Mouse (Mus musculus) spleen, postnatal 14 days (tissue): ENCODE measurements around the gene Csdc2.
"Not testable (repeated sequence)": the region's sequence is repeated elsewhere in the genome, so short reads cannot be mapped to it uniquely, and the experiment has no call there.

Experiments used
- DNase-seq, 2 experiments: peaks; one replicate each; pipeline ENCODE4 v3.0.0; 2021 to 2022; ENCODE audit warnings: low spot score in 2 of 2

Csdc2 gene

GRCm38 (mm10) chr15:81954716-81955115 is 18.2 kb downstream of the Csdc2 start:
- DNase-seq, result no peak

GRCm38 (mm10) chr15:81955414-81955813 is 18.9 kb downstream of the Csdc2 start:
- DNase-seq, result no peak

- DNase-seq, result peak in 1 of 2 experiments; percentile 53
These were observed 19.9 kb downstream of the Csdc2 start for GRCm38 (mm10) chr15:81956457-81956856.

GRCm38 (mm10) chr15:81957598-81957997 is 21.0 kb downstream of the Csdc2 start:
- DNase-seq, result no peak

GRCm38 (mm10) chr15:81958906-81959305 is 22.3 kb downstream of the Csdc2 start:
- no peak for DNase-seq

GRCm38 (mm10) chr15:81960171-81961077 is 23.9 kb downstream of the Csdc2 start, which contains the start of gene Pmm1:
Gene Pmm1 (minus strand): TSS chr15:81960930.
- peak; percentile 99 for DNase-seq

- no peak for DNase-seq
These were observed 24.5 kb downstream of the Csdc2 start for GRCm38 (mm10) chr15:81961078-81961451.

- DNase-seq, result no peak
These were observed 27.7 kb downstream of the Csdc2 start for GRCm38 (mm10) chr15:81964262-81964661.

- no peak for DNase-seq
These were observed 28.5 kb downstream of the Csdc2 start for GRCm38 (mm10) chr15:81964980-81965545.

GRCm38 (mm10) chr15:81966062-81966829 is 29.7 kb downstream of the Csdc2 start:
- DNase-seq, result no peak

- no peak for DNase-seq
These were observed 31.3 kb downstream of the Csdc2 start for GRCm38 (mm10) chr15:81967821-81968220.

- no peak for DNase-seq
These were observed 31.9 kb downstream of the Csdc2 start for GRCm38 (mm10) chr15:81968447-81968846.

GRCm38 (mm10) chr15:81969173-81969572 is 32.6 kb downstream of the Csdc2 start:
- DNase-seq, result no peak

- DNase-seq, result not testable (repeated sequence)
These were observed 33.1 kb downstream of the Csdc2 start for GRCm38 (mm10) chr15:81969635-81970034.

GRCm38 (mm10) chr15:81970498-81970897 is 33.9 kb downstream of the Csdc2 start:
- not testable (repeated sequence) for DNase-seq

GRCm38 (mm10) chr15:81975156-81975555 is 38.6 kb downstream of the Csdc2 start:
- DNase-seq, result not testable (repeated sequence)

- no peak for DNase-seq
These were observed 43.8 kb downstream of the Csdc2 start, which contains the start of gene 1700029P11Rik for GRCm38 (mm10) chr15:81980321-81980720. Gene 1700029P11Rik (plus strand): TSS chr15:81980540.

- DNase-seq, result no peak
These were observed 45.6 kb downstream of the Csdc2 start for GRCm38 (mm10) chr15:81982173-81982572.

GRCm38 (mm10) chr15:81985267-81986161 is 49.0 kb downstream of the Csdc2 start:
- no peak for DNase-seq

GRCm38 (mm10) chr15:81987646-81988045 is 51.1 kb downstream of the Csdc2 start, which contains the start of gene Xrcc6:
Gene Xrcc6 (plus strand): TSS chr15:81987835.
- no peak for DNase-seq
